Mouse (Mus musculus) intestine, postnatal 0 days (tissue): Measurements from ENCODE around the gene Zmiz2. TPM values are rescaled to one million over a fixed set of nuclear protein-coding genes. Genes with fewer than 3 reads are reported as not detected.

Source experiments
- ATAC-seq: fragments of 200-750 bp; cut with Nextera tagmentation; 2 replicates; pipeline ENCODE4 v1.8.0; 2017; ENCODE audit warnings: mild to moderate bottlenecking, moderate TSS enrichment, moderate library complexity
- H3K27ac ChIP-seq: fragments of 300-500 bp; sonication (generic); 2 replicates; pipeline ENCODE4 v1.5.1; 2014; ENCODE audit warnings: mild to moderate bottlenecking, low read depth, low read length, moderate library complexity
- H3K27me3 ChIP-seq: fragments of 300-500 bp; sonication (generic); replicated peaks from 2 replicates; pipeline ENCODE4 v1.6.1; 2014; ENCODE audit warnings: low read length, mixed read lengths; ENCODE audit not compliant: control insufficient read depth, insufficient read depth
- H3K36me3 ChIP-seq: fragments of 300-500 bp; sonication (generic); 2 replicates; pipeline ENCODE4 v1.6.1; 2014; ENCODE audit warnings: mild to moderate bottlenecking, moderate library complexity; ENCODE audit not compliant: control insufficient read depth, insufficient read depth
- H3K4me1 ChIP-seq: fragments of 300-500 bp; sonication (generic); replicated peaks from 2 replicates; pipeline ENCODE4 v1.6.1; 2014; ENCODE audit warnings: antibody characterized with exemption, low read length, mixed read lengths; ENCODE audit not compliant: control insufficient read depth, insufficient read depth
- H3K4me2 ChIP-seq: fragments of 300-500 bp; sonication (generic); replicated peaks from 2 replicates; pipeline ENCODE4 v1.6.1; 2014; ENCODE audit warnings: low read depth, mild to moderate bottlenecking, moderate library complexity
- H3K4me3 ChIP-seq: fragments of 300-500 bp; sonication (generic); 2 replicates; pipeline ENCODE4 v1.5.1; 2014; ENCODE audit warnings: low read depth, low read length
- H3K9ac ChIP-seq: fragments of 300-500 bp; sonication (generic); 2 replicates; pipeline ENCODE4 v1.6.1; 2014; ENCODE audit warnings: mild to moderate bottlenecking, low read depth, low read length
- H3K9me3 ChIP-seq: fragments of 300-500 bp; sonication (generic); 2 replicates; pipeline ENCODE4 v1.6.1; 2016; ENCODE audit warnings: mixed run types; ENCODE audit not compliant: control insufficient read depth
- CTCF ChIP-seq: sonication (generic); IDR thresholded peaks from 2 replicates; pipeline ENCODE4 v1.5.1; 2016; ENCODE audit warnings: low read depth, mild to moderate bottlenecking, control low read depth, antibody characterized with exemption, moderate library complexity
- WGBS: fragments of 180-500 bp; shearing (Covaris S2); extraction: QIAGEN DNeasy Blood & Tissue Kit; methylation state at CpG from one replicate; pipeline ENCODE4 v1.1.7; 2014; 5-methylcytosine and 5-hydroxymethylcytosine counted together
- polyA plus RNA-seq: library from polyadenylated mRNA; unstranded; fragments of >200 nt; fragmentation: Nextera tagmentation; extraction: Ambion mirVana; gene quantifications from 2 replicates; pipeline ENCODE4 v1.2.1, GENCODE M21; 2015

Gene Zmiz2
- polyA plus RNA-seq, 1 experiment from 2014 or later = 8.0 TPM

GRCm38 (mm10) chr11:6437667-6438066, 48.8 kb downstream of the Zmiz2 start:
- Histone ChIP-seq H3K27ac (no peak overlapping the region), H3K27me3 (no peaks in the 10 kb centered on the region), H3K4me3 (no peak overlapping the region), H3K4me2 (no peak overlapping the region), H3K9me3 (no peaks in the 10 kb centered on the region), H3K9ac (no peak overlapping the region), H3K36me3 (peaks cover 44% of the 10 kb centered on the region), H3K4me1 (no peaks in the 10 kb centered on the region)
- ATAC-seq = no peak
- no peak for TF ChIP-seq CTCF
- WGBS = 96% methylated on average over 2 of the region's 2 CpGs

- H3K9ac ChIP-seq = no peak overlapping the region
- H3K9me3 ChIP-seq = no peaks in the 10 kb centered on the region
- ATAC-seq = no peak
- no peak overlapping the region for H3K4me3 ChIP-seq
- no peak overlapping the region for H3K4me2 ChIP-seq
- WGBS = 94% methylated on average over 4 of the region's 4 CpGs
- no peaks in the 10 kb centered on the region for H3K27me3 ChIP-seq
- H3K4me1 ChIP-seq = no peaks in the 10 kb centered on the region
- no peak for TF ChIP-seq CTCF
- peak overlapping the region; percentile 3; the same call in 1 of the 2 replicates for H3K27ac ChIP-seq
- H3K36me3 ChIP-seq = peaks cover 26% of the 10 kb centered on the region
Observed at GRCm38 (mm10) chr11:6440171-6440570, 51.3 kb downstream of the Zmiz2 start.

- TF ChIP-seq CTCF = no peak
- Histone ChIP-seq H3K9me3 (no peaks in the 10 kb centered on the region), H3K9ac (no peak overlapping the region), H3K36me3 (peaks cover 9% of the 10 kb centered on the region), H3K4me2 (no peak overlapping the region), H3K4me3 (no peak overlapping the region), H3K27ac (peak overlapping the region; percentile 4; the same call in 1 of the 2 replicates), H3K27me3 (no peaks in the 10 kb centered on the region), H3K4me1 (no peaks in the 10 kb centered on the region)
- 55% methylated on average over 4 of the region's 4 CpGs for WGBS
- ATAC-seq = peak; percentile 11; the same call in 1 of the 2 replicates
Observed at GRCm38 (mm10) chr11:6442566-6442965, 53.7 kb downstream of the Zmiz2 start.

- no peak for ATAC-seq
- 36% methylated on average over 4 of the region's 4 CpGs for WGBS
- peak overlapping the region; percentile 66; the same call in 1 of the 2 replicates for H3K9ac ChIP-seq
- peak overlapping the region; percentile 90 for H3K27ac ChIP-seq
- H3K4me2 ChIP-seq = peak overlapping the region; percentile 58
- H3K4me3 ChIP-seq = peak overlapping the region; percentile 71
- no peak for TF ChIP-seq CTCF
- H3K9me3 ChIP-seq = no peaks in the 10 kb centered on the region
- H3K4me1 ChIP-seq = no peaks in the 10 kb centered on the region
- peaks cover 4% of the 10 kb centered on the region for H3K36me3 ChIP-seq
- no peaks in the 10 kb centered on the region for H3K27me3 ChIP-seq
Observed at GRCm38 (mm10) chr11:6443102-6443501, 54.2 kb downstream of the Zmiz2 start.

GRCm38 (mm10) chr11:6443727-6444076, 54.8 kb downstream of the Zmiz2 start:
- Histone ChIP-seq H3K4me3 (peak overlapping the region; percentile 71), H3K9me3 (no peaks in the 10 kb centered on the region), H3K9ac (peak overlapping the region; percentile 66), H3K4me2 (peak overlapping the region; percentile 58), H3K27ac (peak overlapping the region; percentile 90), H3K4me1 (no peaks in the 10 kb centered on the region), H3K36me3 (0 out of 2 replicates have a peak, but pooled peaks cover 2% of the 10 kb centered on the region), H3K27me3 (no peaks in the 10 kb centered on the region)
- no peak for TF ChIP-seq CTCF
- ATAC-seq = no peak
- WGBS = under 1% methylated on average over 10 of the region's 10 CpGs

GRCm38 (mm10) chr11:6444077-6444853, 55.4 kb downstream of the Zmiz2 start, which contains the start of gene H2afv:
H2afv (minus strand) TSS chr11:6444443.
- Histone ChIP-seq H3K4me3 (peak within 1 kb of the TSS; percentile 71), H3K9ac (peak within 1 kb of the TSS; percentile 66), H3K9me3 (no peaks in the 10 kb centered on the region), H3K4me2 (peak within 1 kb of the TSS; percentile 58), H3K27me3 (no peaks in the 10 kb centered on the region), H3K27ac (peak within 1 kb of the TSS; percentile 90), H3K4me1 (no peaks in the 10 kb centered on the region), H3K36me3 (no peaks in the 10 kb centered on the region)
- ATAC-seq = peak; percentile 97
- peak; percentile 61 for TF ChIP-seq CTCF
- under 1% methylated on average over 72 of the region's 80 CpGs for WGBS
